Mouse (Mus musculus) lung, embryonic 15.5 days (tissue): ENCODE measurements around the gene Nlrc4. TPM values are rescaled to one million over a fixed set of nuclear protein-coding genes. Genes with fewer than 3 reads are reported as not detected.
A peak's percentile ranks its signal among the peaks of the same experiment; 100 is the strongest.
"Not testable (repeated sequence)": the region's sequence is repeated elsewhere in the genome, so short reads cannot be mapped to it uniquely, and the experiment has no call there.

Experiments
- ATAC-seq: fragments of 200-750 bp; cut with Nextera tagmentation; 2 replicates; pipeline ENCODE4 v1.8.0; 2017; ENCODE audit warnings: moderate number of reproducible peaks, borderline replicate concordance; ENCODE audit not compliant: low FRiP score, low TSS enrichment; ENCODE audit errors: extremely low read depth
- H3K27ac ChIP-seq: fragments of 300-500 bp; sonication (generic); 2 replicates; pipeline ENCODE4 v1.5.1; 2015; ENCODE audit warnings: moderate library complexity, mild to moderate bottlenecking, inconsistent platforms
- H3K27me3 ChIP-seq: fragments of 300-500 bp; sonication (generic); 2 replicates; pipeline ENCODE4 v1.6.1; 2015; ENCODE audit warnings: inconsistent platforms
- H3K36me3 ChIP-seq: fragments of 300-500 bp; sonication (generic); 2 replicates; pipeline ENCODE4 v1.6.1; 2015; ENCODE audit warnings: inconsistent platforms
- H3K4me1 ChIP-seq: fragments of 300-500 bp; sonication (generic); 2 replicates; pipeline ENCODE4 v1.6.1; 2015; ENCODE audit warnings: inconsistent platforms
- H3K4me2 ChIP-seq: fragments of 300-500 bp; sonication (generic); 2 replicates; pipeline ENCODE4 v1.6.1; 2015; ENCODE audit warnings: inconsistent platforms, mild to moderate bottlenecking, moderate library complexity
- H3K4me3 ChIP-seq: fragments of 300-500 bp; sonication (generic); 2 replicates; pipeline ENCODE4 v1.5.1; 2015; ENCODE audit warnings: mild to moderate bottlenecking, inconsistent platforms
- H3K9ac ChIP-seq: fragments of 300-500 bp; sonication (generic); 2 replicates; pipeline ENCODE4 v1.6.1; 2015; ENCODE audit warnings: inconsistent platforms
- H3K9me3 ChIP-seq: fragments of 300-500 bp; sonication (generic); 2 replicates; pipeline ENCODE4 v1.6.1; 2016; ENCODE audit warnings: inconsistent platforms
- WGBS: fragments of 180-500 bp; shearing (Covaris S2); methylation state at CpG from one replicate; pipeline ENCODE4 v1.1.7; 2015; 5-methylcytosine and 5-hydroxymethylcytosine counted together
- polyA plus RNA-seq: library from polyadenylated mRNA; unstranded; fragments of >200 nt; fragmentation: Nextera tagmentation; extraction: Ambion mirVana; gene quantifications from 2 replicates; pipeline ENCODE4 v1.2.1, GENCODE M21; 2015

Nlrc4 gene
- 0.31 and 0.36 TPM in 2 replicates for polyA plus RNA-seq

DNA sequence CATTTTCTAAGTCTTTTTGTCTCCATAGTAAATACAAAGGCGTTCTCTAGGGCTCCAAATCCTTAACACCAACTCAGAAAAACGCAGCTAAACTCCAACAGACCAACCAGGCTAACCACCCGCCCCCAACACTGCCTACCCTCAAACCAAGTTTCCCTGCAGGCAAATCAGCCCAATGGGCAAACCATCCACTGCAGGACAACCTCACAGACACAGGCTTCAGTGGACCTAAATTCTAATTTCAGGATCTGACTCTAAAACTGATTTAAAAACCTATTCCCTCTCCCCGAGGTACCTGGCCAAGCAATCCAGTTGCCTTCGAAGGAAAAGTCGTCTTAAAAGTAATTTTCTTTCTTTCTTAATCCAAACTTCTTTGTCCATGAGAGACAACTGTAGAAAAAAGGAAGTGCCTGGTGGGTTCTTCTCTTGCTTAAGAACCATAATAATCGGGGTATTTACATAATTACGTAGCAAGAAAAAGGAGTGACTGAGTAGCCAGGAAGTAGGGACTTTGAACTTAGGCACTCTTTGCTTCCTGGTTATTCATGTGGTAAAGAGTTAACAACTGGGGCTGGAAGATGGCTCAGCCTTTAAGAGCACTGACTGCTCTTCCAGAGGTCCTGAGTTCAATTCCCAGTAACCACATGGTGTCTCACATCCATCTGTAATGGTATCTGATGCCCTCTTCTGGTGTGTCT lies at the start of gene Nlrc4:
Gene Nlrc4 (minus strand): TSS at position 432 of the 698 bp plus-strand sequence.
- Histone ChIP-seq H3K4me3 (no peak within 1 kb of the TSS), H3K4me1 (no peaks in the 10 kb centered on the region), H3K36me3 (no peaks in the 10 kb centered on the region), H3K9ac (no peak within 1 kb of the TSS), H3K27ac (no peak within 1 kb of the TSS), H3K9me3 (no peaks in the 10 kb centered on the region), H3K4me2 (no peak within 1 kb of the TSS), H3K27me3 (no peaks in the 10 kb centered on the region)
- WGBS = 56% methylated on average over 8 of the region's 8 CpGs
- no peak for ATAC-seq

DNA sequence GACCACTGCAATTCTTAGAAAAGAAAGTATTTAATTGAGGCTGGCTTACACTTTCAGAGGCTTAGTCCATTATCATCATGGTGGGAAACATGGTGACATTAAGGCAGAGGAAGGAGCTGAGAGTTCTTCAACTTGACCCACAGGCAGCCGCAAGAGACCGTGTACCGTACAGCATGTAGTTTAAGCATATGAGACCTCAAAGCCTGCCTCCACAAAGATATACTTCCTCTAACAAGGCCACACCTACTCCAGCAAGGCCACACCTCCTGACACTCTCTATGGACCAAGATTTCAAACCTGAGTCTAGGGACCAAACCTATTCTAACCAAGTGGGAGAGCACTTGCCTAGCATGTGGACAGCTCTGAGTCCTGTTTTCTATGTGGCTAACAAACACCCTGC lies 49.7 kb upstream of the Nlrc4 start:
- no peaks in the 10 kb centered on the region for H3K9me3 ChIP-seq
- no peaks in the 10 kb centered on the region for H3K36me3 ChIP-seq
- no peak overlapping the region for H3K4me3 ChIP-seq
- no peaks in the 10 kb centered on the region for H3K4me1 ChIP-seq
- no peak overlapping the region for H3K4me2 ChIP-seq
- H3K27ac ChIP-seq = no peak overlapping the region
- no peak overlapping the region for H3K9ac ChIP-seq
- 91% methylated on average over 3 of the region's 3 CpGs for WGBS
- H3K27me3 ChIP-seq = no peaks in the 10 kb centered on the region
- ATAC-seq = no peak

DNA sequence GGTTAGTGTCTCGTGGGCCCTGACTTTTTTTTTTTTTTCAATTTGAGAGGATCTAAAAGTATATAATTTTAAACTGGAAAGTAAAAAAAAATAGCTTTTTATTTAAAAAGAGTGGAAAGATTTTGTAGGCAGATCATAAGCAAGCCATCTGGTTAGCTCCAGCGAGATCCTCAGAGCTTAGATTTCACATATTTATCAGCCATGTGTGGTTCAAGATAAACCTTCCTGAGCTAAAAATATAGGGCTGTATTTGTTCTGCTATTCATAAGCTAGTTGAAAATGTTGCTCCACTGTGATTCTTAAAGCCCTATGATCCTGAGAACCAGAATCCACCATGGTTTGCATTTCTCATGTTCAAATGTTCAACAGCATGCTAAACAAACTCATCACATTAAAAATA lies 49.0 kb upstream of the Nlrc4 start:
- no peak for ATAC-seq
- Histone ChIP-seq H3K27me3 (no peaks in the 10 kb centered on the region), H3K4me2 (no peak overlapping the region), H3K27ac (no peak overlapping the region), H3K9ac (no peak overlapping the region), H3K36me3 (no peaks in the 10 kb centered on the region), H3K4me1 (no peaks in the 10 kb centered on the region), H3K4me3 (no peak overlapping the region), H3K9me3 (no peaks in the 10 kb centered on the region)
- WGBS = 61% methylated on average over 2 of the region's 2 CpGs

DNA sequence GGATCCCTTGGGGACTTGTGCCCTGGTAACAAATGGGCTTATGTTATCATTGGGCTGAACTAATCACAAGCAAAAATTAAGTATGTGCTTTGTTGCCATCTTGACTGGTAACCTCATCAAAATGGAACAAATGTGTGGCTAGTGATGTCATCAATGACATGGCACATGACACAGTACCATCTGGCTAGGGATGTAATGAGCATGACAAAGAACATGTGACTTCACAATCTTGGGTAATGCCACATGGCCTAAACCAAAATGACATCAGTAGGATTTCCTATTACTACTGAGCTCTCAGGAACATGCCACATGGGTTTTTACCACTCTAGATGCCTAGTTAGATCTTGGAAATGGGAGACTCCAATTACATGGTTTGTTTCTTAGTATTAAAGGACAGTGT lies 42.1 kb upstream of the Nlrc4 start:
- ATAC-seq = no peak
- Histone ChIP-seq H3K4me2 (no peak overlapping the region), H3K4me3 (no peak overlapping the region), H3K9me3 (no peaks in the 10 kb centered on the region), H3K9ac (no peak overlapping the region), H3K4me1 (no peaks in the 10 kb centered on the region), H3K27ac (no peak overlapping the region), H3K27me3 (no peaks in the 10 kb centered on the region), H3K36me3 (peaks cover 32% of the 10 kb centered on the region)

DNA sequence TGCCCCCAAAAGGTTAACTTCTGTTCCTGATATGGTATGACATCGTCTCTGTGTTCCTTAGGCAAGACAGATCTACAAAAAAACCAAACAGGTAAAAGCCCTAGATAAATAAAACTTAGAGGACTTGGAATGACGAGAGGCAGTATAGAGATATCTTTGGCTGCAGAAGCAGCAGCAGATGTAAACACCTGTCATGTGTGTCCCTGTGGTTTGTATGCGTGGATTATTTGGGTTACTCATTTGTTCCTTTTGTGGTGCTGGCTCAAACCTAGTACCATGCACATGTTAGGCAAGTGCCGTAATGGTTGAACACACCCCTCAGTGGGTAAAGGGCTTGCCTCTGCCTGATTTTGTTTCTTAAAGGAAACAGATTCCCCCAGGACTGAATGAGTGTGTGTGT lies 41.3 kb upstream of the Nlrc4 start:
- 84% methylated on average over 4 of the region's 4 CpGs for WGBS
- Histone ChIP-seq H3K36me3 (peaks cover 40% of the 10 kb centered on the region), H3K4me2 (no peak overlapping the region), H3K9ac (no peak overlapping the region), H3K4me1 (no peaks in the 10 kb centered on the region), H3K27me3 (no peaks in the 10 kb centered on the region), H3K9me3 (no peaks in the 10 kb centered on the region), H3K27ac (no peak overlapping the region), H3K4me3 (no peak overlapping the region)
- no peak for ATAC-seq

DNA sequence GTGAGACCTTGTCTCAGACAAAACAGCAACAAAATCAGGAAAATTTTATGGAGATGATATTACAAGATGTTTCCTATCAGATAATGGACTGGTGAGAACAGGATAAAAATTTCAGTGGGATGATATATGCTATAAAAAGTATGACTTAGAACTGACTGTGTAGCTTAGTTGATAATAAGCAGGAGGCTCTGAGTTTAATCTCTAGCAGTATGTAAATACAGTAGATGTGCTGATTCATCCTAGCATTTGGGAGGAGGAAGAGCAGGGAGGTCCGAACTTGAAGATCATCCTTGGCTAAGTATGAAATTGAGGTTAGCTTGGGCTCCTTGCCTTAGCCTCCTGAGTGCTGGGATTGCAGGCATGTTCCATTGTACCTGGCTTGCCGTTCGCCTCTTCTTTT lies 32.6 kb upstream of the Nlrc4 start:
- Histone ChIP-seq H3K9ac (no peak overlapping the region), H3K9me3 (no peaks in the 10 kb centered on the region), H3K27me3 (no peaks in the 10 kb centered on the region), H3K4me3 (no peak overlapping the region), H3K36me3 (peaks cover 40% of the 10 kb centered on the region), H3K27ac (no peak overlapping the region), H3K4me2 (no peak overlapping the region), H3K4me1 (peaks cover 6% of the 10 kb centered on the region; the same call in 1 of the 2 replicates)
- ATAC-seq = no peak
- WGBS = 88% methylated on average over 3 of the region's 3 CpGs

DNA sequence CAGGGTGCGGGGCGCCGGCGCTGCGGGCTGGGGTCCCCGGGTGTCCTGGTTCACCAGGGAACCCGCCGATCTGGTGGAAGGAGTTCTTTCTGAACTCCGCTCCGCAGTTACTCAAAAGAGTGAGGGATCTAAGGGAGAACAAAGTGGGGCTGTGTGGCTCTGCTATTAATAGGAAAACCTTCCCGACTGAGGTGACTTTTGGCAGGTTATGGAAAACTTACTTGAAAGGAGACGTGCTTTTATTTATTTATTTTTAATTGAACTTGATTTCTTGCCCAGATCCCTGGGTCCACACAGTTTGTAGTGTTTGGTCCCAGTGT lies 30.9 kb upstream of the Nlrc4 start:
- peaks cover 6% of the 10 kb centered on the region; the same call in 1 of the 2 replicates for H3K4me1 ChIP-seq
- H3K27ac ChIP-seq = peak overlapping the region; percentile 84
- H3K4me2 ChIP-seq = peak overlapping the region; percentile 64
- H3K9me3 ChIP-seq = no peaks in the 10 kb centered on the region
- H3K4me3 ChIP-seq = peak overlapping the region; percentile 83
- WGBS = under 1% methylated on average over 12 of the region's 12 CpGs
- peaks cover 28% of the 10 kb centered on the region for H3K36me3 ChIP-seq
- H3K9ac ChIP-seq = peak overlapping the region; percentile 81
- H3K27me3 ChIP-seq = no peaks in the 10 kb centered on the region
- no peak for ATAC-seq

DNA sequence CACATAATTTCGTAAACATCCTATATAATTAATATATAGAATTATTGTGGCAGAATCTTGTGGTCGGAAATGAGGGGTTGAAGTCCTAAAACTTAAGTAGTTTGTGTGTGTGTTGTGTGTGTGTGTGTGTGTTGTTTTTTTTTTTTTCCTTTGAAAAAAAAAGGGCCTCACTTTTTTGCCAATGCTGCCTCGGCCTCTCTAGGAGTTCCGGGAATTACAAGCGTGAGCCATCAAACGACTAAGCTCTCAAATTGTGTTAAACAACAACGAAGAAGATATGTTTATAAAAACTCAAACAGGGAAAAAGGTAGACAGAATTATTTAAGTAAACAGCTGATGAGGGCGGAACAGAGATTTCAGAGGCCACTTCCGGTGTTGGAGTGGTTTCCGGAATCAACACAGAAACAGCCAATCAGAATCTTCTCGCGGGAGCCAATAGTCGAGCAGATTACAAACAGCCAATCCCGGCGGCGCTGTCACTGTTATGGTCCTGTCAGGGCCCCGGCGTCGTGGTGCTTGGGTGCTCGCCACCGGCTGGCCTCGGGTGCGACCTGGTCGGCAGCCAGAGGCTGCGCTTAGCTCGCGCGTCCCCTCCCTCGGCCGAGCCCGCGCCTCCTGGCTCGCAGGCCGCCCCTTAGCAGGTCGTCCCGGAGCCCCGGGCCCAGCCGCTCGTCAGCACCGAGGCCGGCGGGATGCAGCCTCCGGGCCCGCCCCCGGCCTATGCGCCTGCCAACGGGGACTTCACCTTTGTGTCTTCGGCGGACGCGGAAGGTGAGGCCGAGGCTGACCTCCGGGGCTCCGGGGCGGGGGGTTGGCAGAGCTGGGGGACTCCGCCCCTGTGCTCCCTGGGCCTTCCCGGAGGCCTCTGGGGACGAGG lies 30.3 kb upstream of the Nlrc4 start, which contains the start of gene Yipf4:
Gene Yipf4 (plus strand): TSS at position 470 of the 877 bp plus-strand sequence.
- H3K27ac ChIP-seq = peak within 1 kb of the TSS; percentile 84
- WGBS = 4% methylated on average over 58 of the region's 58 CpGs
- peak within 1 kb of the TSS; percentile 81 for H3K9ac ChIP-seq
- peaks cover 22% of the 10 kb centered on the region for H3K36me3 ChIP-seq
- no peaks in the 10 kb centered on the region for H3K9me3 ChIP-seq
- H3K4me3 ChIP-seq = peak within 1 kb of the TSS; percentile 83
- no peaks in the 10 kb centered on the region for H3K27me3 ChIP-seq
- peaks cover 6% of the 10 kb centered on the region; the same call in 1 of the 2 replicates for H3K4me1 ChIP-seq
- peak within 1 kb of the TSS; percentile 64 for H3K4me2 ChIP-seq
- ATAC-seq = peak; percentile 99

DNA sequence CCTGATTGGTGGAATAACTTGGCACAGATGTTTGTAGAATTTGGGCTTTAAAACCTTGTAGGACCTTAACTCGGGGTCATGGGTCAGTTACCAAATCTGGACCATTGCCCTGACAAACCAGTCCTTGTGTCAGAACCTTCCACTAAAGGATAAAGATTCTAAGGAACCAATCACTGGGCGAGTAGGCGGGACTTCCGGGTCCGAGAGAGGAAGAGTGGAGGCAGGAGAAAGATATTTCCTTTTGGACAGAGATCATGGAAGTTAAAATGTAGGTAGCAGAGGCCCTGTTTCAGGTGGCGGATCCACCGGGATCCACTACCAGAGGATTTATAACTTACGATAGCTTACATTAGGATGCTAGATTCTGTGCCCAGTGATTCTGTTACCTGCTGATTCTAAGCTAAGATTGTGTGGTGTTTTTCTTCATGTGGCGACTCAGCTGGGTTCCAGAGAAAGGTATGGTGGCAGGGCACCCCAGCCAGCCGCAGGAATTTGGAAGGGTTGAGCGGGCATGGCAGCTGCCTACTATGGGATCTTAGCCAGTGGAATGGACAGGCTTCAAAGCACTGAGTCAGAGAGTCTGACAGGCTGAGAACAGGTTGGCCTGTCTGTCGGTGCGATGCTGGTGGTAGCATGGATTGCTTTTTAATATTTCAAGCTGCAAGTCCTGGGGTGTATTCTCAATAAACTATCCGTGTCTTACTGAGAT lies 21.6 kb upstream of the Nlrc4 start:
- Histone ChIP-seq H3K9ac (no peak overlapping the region), H3K27ac (no peak overlapping the region), H3K4me2 (no peak overlapping the region), H3K36me3 (no peaks in the 10 kb centered on the region), H3K9me3 (no peaks in the 10 kb centered on the region), H3K27me3 (no peaks in the 10 kb centered on the region), H3K4me1 (no peaks in the 10 kb centered on the region), H3K4me3 (no peak overlapping the region)
- ATAC-seq = no peak
- WGBS = 82% methylated on average over 14 of the region's 14 CpGs

DNA sequence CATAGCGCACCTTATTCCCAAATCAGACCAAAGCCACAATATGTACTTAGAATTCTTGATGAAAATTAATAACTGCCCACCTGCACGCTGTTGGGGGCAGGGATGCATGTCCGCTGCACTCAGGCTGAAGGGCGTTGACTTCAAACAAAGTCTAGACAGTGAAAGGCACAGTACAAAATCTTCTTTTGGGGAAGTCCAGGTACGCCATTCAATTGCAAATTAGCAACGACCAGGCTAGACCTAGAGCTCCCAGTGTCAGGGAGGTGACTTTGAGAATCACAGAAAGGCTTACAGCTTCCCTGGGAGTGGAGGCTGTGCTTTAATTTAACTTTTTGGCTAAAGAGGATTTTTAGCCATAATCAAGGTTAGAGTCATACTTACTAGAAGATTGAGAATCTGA lies 11.2 kb upstream of the Nlrc4 start:
- H3K27me3 ChIP-seq, ATAC-seq: not testable (repeated sequence)
- WGBS = 82% methylated on average over 6 of the region's 6 CpGs

DNA sequence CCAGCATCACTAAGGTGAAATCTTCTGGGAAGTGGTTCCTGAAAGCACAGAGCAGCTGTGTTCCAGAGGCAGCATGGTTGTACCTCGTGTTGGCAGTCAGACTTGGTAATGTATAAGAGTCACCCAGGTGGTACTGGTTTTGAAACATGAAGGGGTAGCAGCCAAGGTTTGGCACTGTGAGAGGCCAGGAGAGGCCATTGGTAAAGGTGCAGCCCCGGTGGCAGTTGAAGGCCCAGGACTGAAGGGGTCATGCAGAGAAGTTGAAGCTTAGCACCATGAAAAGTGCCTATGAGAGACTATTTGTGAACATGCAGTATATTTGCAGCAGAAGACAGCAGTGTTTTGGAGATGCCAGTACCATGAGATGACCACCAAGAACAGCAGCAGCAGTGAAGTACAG lies 9.0 kb upstream of the Nlrc4 start:
- H3K36me3 ChIP-seq, H3K4me1 ChIP-seq, H3K4me3 ChIP-seq, H3K27me3 ChIP-seq, H3K27ac ChIP-seq, H3K9me3 ChIP-seq, H3K9ac ChIP-seq, H3K4me2 ChIP-seq, ATAC-seq: not testable (repeated sequence)
- 82% methylated on average over 2 of the region's 2 CpGs for WGBS

More for the DNA sequence above, 11.2 kb upstream of the Nlrc4 start:
- H3K36me3 ChIP-seq, H3K9me3 ChIP-seq, H3K9ac ChIP-seq, H3K4me2 ChIP-seq, H3K27ac ChIP-seq, H3K4me1 ChIP-seq, H3K4me3 ChIP-seq: not testable (repeated sequence)

DNA sequence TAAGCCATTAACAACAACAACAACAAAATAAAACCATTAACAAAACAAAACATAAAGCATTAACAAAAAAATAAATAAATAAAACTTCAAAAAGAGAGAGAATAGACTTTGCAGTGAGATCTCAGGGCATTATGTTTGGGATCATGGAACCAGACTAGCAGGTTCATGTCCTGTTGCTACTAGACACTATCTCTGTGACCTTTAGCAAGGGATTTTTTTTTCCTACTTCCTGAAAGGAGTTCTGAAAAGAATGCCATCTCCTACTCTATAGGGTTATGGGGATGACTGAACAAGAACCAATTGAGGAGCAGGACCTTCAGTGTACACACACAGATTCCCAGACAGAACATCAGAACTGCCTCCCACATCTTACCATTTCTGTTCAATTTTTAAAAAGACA lies 4.6 kb upstream of the Nlrc4 start:
- H3K4me2 ChIP-seq = no peak overlapping the region
- no peak overlapping the region for H3K4me3 ChIP-seq
- ATAC-seq = no peak
- H3K9ac ChIP-seq = no peak overlapping the region
- no peaks in the 10 kb centered on the region for H3K36me3 ChIP-seq
- H3K27ac ChIP-seq = no peak overlapping the region
- H3K27me3 ChIP-seq = no peaks in the 10 kb centered on the region
- H3K4me1 ChIP-seq = no peaks in the 10 kb centered on the region
- no peaks in the 10 kb centered on the region for H3K9me3 ChIP-seq
